Mouse (Mus musculus): Measurements from ENCODE around the gene Wfikkn2. TPM values are rescaled to one million over a fixed set of nuclear protein-coding genes. Genes with fewer than 3 reads are reported as not detected.

Wfikkn2 gene
- polyA plus RNA-seq, 1 experiment from 2014 or later: 1.5 TPM

DNA sequence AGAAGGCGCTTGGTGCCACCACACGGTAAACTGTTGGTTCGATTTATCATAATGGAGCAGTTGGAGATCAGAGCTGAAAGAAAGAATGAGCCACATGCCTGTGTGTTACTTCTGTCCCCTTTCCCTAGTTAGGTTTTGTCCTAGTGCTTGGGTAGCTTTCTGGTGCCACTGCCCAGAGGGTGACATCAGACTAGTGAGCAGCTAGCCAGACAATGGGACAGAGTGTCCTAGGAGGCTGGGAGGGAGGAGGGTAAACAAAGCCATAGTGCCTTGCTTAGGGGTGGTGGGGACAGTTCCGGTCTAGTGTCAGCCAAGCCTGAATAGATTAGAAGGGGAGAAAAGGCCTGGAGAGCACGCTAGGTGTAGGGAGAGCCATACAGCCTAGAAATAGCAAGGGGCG lies 12.4 kb downstream of the Wfikkn2 start:
- Histone ChIP-seq H3K4me1 (no peaks in the 10 kb centered on the region), H3K4me2 (no peak overlapping the region), H3K27me3 (no peaks in the 10 kb centered on the region), H3K9me3 (no peaks in the 10 kb centered on the region), H3K4me3 (no peak overlapping the region), H3K36me3 (no peaks in the 10 kb centered on the region), H3K9ac (no peak overlapping the region), H3K27ac (no peak overlapping the region)
- no peak for ATAC-seq (ENCODE audit: borderline replicate concordance, extremely low read depth, low FRiP score, low TSS enrichment)
- 75% methylated on average over 6 of the region's 6 CpGs for WGBS

DNA sequence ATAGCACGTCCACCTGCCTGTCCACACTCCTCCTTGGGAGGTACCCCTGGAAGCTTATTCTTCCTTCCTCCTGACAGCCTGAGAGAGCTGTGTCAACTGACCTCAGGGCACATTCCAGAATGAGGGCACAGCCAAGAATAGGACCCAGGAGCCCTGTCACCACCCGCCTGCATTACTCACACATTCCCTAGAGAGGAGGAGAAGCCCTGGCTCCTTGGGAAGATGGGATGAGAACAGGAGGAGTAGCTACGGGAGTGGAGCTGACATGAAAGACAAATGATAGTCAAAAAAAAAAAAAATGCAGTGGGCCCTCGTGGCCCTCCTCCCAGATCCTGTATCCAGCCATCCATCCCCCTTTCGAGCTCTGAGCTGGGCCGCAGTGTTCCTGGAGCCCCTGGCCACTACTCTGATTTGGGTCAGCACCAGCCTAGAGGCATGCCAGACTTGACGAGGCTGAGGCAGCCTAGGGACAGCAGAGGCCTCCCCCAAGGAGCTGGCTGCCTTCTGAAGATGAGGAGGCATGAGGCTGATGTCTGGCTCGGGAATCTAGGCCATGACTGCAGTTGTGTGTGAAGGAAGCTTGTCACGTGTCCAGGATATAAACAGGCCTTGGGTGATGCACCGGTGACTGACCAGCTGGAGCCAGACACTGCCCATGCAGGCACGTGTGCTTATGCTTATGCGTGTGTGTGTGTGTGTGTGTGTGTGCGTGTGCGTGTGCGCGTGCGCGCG lies 13.8 kb downstream of the Wfikkn2 start:
- H3K4me1 ChIP-seq: no peaks in the 10 kb centered on the region
- WGBS: 54% methylated on average over 19 of the region's 19 CpGs
- no peaks in the 10 kb centered on the region for H3K27me3 ChIP-seq
- no peak for ATAC-seq (ENCODE audit: borderline replicate concordance, extremely low read depth, low FRiP score, low TSS enrichment)
- no peak overlapping the region for H3K27ac ChIP-seq
- H3K9me3 ChIP-seq: no peaks in the 10 kb centered on the region
- no peak overlapping the region for H3K4me3 ChIP-seq
- H3K9ac ChIP-seq: no peak overlapping the region
- no peak overlapping the region for H3K4me2 ChIP-seq
- no peaks in the 10 kb centered on the region for H3K36me3 ChIP-seq

DNA sequence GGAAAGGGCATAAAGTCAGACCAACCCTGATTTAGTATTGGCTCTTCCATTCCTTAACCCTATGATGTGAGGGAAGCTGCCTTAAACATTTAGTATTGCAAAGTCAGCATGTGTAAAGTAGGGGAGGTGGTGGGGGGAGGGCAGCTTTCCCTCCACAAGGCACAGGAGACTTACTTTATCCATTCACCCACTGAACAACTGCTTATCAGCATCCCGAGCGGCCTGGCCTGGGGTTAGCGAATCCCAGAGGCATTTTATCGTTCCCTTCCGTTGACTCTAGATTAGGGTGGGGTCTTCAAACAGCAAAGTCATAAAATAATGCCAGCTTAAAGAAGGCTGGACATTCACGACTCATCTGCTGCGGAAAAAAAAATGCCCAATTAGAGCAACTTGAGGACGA lies 15.6 kb downstream of the Wfikkn2 start:
- Histone ChIP-seq H3K9ac (no peak overlapping the region), H3K27ac (no peak overlapping the region), H3K36me3 (no peaks in the 10 kb centered on the region), H3K4me1 (peaks cover 4% of the 10 kb centered on the region; the same call in 1 of the 2 replicates), H3K9me3 (no peaks in the 10 kb centered on the region), H3K27me3 (no peaks in the 10 kb centered on the region), H3K4me3 (no peak overlapping the region), H3K4me2 (no peak overlapping the region)
- ATAC-seq (ENCODE audit: borderline replicate concordance, extremely low read depth, low FRiP score, low TSS enrichment): no peak
- 45% methylated on average over 8 of the region's 8 CpGs for WGBS

DNA sequence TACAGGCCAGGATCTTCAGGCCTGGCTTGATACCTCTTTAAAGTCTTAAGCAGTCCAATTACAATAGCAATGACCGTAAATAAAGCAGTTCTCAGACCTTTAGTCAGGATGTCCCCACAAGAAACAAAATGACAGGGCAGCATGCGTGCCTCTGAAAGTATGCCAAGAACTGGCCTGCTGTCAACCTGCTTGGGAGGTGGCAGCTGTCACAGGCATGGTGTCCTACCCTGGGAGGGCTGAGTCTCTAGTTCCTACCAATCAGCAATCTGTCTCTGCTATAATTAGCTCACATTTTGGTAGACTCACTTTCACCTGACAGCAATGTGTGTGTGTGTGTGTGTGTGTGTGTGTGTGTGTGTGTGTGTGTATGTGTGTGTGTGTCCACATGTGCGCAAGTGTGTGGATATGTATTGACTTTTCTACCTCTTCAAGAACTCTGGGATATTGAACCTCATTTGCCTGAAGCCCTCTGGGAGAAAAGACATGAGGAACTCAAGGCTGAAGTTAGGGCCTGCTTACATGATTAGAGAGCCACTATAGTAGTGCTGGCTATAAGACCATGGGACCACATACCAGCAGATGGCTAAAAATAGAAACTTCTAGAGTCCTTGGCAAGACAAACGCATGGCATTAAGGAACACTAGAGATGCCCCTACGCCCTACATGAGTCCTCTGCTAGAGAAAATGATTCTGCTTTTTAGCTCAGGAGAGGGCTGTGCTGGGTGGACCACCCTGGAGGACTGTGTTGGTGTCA lies 16.4 kb downstream of the Wfikkn2 start:
- WGBS: 77% methylated on average over 5 of the region's 5 CpGs
- Histone ChIP-seq H3K36me3 (no peaks in the 10 kb centered on the region), H3K27me3 (no peaks in the 10 kb centered on the region), H3K4me2 (no peak overlapping the region), H3K9me3 (no peaks in the 10 kb centered on the region), H3K4me3 (no peak overlapping the region), H3K4me1 (peaks cover 4% of the 10 kb centered on the region; the same call in 1 of the 2 replicates), H3K9ac (no peak overlapping the region), H3K27ac (no peak overlapping the region)
- ATAC-seq (ENCODE audit: borderline replicate concordance, extremely low read depth, low FRiP score, low TSS enrichment): no peak

DNA sequence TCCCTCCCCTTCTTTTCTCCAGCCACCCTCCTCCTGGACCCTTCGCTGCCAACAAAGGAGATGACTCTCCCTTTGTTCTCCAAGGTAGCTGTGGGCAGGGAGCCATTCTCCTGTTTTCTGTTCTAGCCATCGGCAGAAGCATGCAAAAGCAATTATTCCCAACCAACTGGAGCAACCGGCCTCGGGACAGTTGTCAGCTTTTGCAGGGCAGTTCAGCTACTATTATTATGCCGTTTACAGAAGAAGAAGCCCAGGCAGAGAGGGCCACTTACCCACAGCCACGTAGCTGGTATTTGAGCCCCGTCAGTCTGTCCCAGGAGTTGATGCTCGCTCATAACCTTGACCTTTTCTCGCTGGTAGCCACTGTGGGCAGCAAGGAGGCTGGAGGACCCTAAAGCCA lies 17.4 kb downstream of the Wfikkn2 start:
- no peak overlapping the region for H3K9ac ChIP-seq
- H3K27ac ChIP-seq: no peak overlapping the region
- no peak overlapping the region for H3K4me2 ChIP-seq
- peaks cover 4% of the 10 kb centered on the region; the same call in 1 of the 2 replicates for H3K4me1 ChIP-seq
- no peak overlapping the region for H3K4me3 ChIP-seq
- H3K27me3 ChIP-seq: no peaks in the 10 kb centered on the region
- no peak for ATAC-seq (ENCODE audit: borderline replicate concordance, extremely low read depth, low FRiP score, low TSS enrichment)
- no peaks in the 10 kb centered on the region for H3K9me3 ChIP-seq
- WGBS: 52% methylated on average over 9 of the region's 9 CpGs
- no peaks in the 10 kb centered on the region for H3K36me3 ChIP-seq

DNA sequence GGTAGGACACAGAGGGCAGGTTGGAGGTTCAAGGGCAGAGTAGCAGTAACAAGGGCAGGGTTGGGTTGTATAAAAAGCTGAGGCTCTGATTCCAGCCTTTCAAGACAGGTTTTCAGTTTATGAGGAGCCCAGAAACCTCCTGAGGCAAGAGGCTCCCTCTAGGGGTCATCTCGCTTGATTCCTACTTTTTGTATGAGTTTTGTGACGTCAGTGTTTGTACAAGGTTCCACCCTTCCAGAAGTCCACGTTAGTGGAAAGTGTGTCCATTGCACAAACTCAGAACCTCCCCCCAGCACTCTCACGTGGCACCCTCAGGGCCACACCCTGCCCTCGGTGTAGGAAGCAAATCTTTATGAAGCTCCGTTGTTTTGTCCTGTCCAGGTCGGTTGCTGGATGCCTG lies 19.8 kb downstream of the Wfikkn2 start:
- H3K9me3 ChIP-seq: no peaks in the 10 kb centered on the region
- peaks cover 4% of the 10 kb centered on the region; the same call in 1 of the 2 replicates for H3K4me1 ChIP-seq
- no peaks in the 10 kb centered on the region for H3K36me3 ChIP-seq
- ATAC-seq (ENCODE audit: borderline replicate concordance, extremely low read depth, low FRiP score, low TSS enrichment): peak; percentile 60; the same call in 1 of the 2 replicates
- no peak overlapping the region for H3K9ac ChIP-seq
- WGBS: 21% methylated on average over 7 of the region's 7 CpGs
- no peak overlapping the region; the same call in 1 of the 2 replicates for H3K4me3 ChIP-seq
- H3K27ac ChIP-seq: no peak overlapping the region
- H3K4me2 ChIP-seq: peak overlapping the region; percentile 36; the same call in 1 of the 2 replicates
- H3K27me3 ChIP-seq: no peaks in the 10 kb centered on the region

DNA sequence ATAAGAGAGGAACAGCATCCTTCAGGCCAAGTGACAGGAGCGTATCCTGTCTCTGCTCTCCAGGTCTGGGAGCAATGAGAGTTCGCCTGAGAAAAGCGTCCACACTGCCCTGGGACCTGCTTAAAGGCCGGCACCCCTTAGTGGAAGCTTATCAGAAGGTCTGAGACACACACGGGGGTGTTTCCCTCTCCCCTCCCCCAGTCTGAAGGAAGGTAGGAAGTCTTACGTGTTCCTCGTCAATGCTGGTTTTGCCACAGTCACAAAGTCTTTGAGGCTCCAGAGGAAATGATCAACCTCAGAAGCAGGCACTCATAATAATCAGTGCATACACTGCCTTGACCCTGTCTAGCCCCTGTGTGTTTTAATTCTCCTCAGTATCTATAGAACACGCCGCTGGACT lies 22.3 kb downstream of the Wfikkn2 start:
- Histone ChIP-seq H3K4me1 (peaks cover 4% of the 10 kb centered on the region; the same call in 1 of the 2 replicates), H3K4me2 (no peak overlapping the region), H3K27ac (no peak overlapping the region), H3K27me3 (no peaks in the 10 kb centered on the region), H3K9ac (no peak overlapping the region), H3K36me3 (no peaks in the 10 kb centered on the region), H3K9me3 (no peaks in the 10 kb centered on the region), H3K4me3 (no peak overlapping the region)
- WGBS: 72% methylated on average over 9 of the region's 9 CpGs
- ATAC-seq (ENCODE audit: borderline replicate concordance, extremely low read depth, low FRiP score, low TSS enrichment): no peak

DNA sequence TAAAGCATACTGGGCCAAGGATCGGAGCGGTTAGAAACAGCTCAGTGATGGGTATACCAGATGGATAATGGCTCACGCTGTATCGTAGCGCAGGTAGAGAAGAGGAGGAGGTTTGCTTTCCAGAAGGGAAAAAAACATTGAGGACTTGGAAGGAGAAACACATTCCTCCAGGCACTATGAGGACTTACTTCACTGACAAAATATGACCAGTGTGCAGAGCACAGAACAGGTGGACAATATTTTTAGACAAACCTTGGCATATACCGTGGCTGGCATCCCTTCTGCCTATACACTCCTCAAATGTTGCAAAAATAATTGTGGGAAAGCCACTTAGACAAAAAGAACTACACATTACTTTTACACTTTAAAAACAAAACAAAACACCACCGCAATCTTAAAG lies 24.5 kb downstream of the Wfikkn2 start:
- no peak overlapping the region for H3K4me3 ChIP-seq
- H3K4me2 ChIP-seq: no peak overlapping the region
- no peak overlapping the region for H3K9ac ChIP-seq
- no peaks in the 10 kb centered on the region for H3K9me3 ChIP-seq
- no peaks in the 10 kb centered on the region for H3K27me3 ChIP-seq
- WGBS: 82% methylated on average over 7 of the region's 7 CpGs
- no peaks in the 10 kb centered on the region for H3K36me3 ChIP-seq
- no peak overlapping the region for H3K27ac ChIP-seq
- H3K4me1 ChIP-seq: peaks cover 3% of the 10 kb centered on the region; the same call in 1 of the 2 replicates
- ATAC-seq (ENCODE audit: borderline replicate concordance, extremely low read depth, low FRiP score, low TSS enrichment): no peak

DNA sequence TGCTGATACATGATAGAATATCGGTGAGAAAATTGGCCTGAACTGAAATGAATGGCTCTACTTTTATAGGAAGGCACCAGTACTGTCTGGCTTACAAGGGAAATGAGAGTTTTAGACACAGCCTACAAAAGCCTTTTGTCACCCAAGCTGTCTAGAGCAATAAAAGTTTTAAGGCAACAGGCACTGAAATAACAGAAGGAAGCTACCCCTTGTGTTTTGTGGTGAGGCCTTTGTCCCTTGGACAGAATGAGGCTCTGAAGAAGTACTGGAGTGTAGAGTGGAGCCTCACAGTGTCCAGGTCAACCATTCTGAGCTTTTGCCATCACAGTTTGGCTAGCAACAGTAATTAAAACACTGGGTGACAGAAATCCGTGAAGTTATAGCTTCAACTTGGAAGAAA lies 29.6 kb downstream of the Wfikkn2 start:
- WGBS: 59% methylated on average over 2 of the region's 2 CpGs

DNA sequence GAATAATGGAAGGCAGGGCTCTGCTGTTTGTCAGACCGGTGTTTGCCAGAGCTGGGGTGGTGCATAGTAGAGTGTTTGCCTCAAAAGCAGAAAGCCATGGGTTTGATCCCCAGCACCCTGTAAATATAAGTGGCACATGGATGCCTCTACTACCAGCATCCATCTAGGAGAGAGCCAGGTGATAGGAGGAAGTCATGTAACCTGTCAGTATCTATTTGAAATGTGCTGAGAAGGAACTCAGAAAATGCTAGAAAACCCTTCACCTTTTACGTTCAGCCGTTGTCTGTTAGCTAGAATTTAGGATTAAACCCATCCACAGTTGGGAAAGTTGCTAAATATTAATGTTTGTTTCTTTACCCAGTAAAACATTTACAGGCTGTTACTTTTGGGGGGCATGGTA lies 30.2 kb downstream of the Wfikkn2 start:
- Histone ChIP-seq H3K9me3 (no peaks in the 10 kb centered on the region), H3K4me2 (no peak overlapping the region), H3K27ac (no peak overlapping the region), H3K9ac (no peak overlapping the region), H3K36me3 (peaks cover 9% of the 10 kb centered on the region), H3K4me3 (no peak overlapping the region), H3K4me1 (peaks cover 12% of the 10 kb centered on the region; the same call in 1 of the 2 replicates), H3K27me3 (no peaks in the 10 kb centered on the region)
- no peak for ATAC-seq (ENCODE audit: borderline replicate concordance, extremely low read depth, low FRiP score, low TSS enrichment)
- WGBS: 93% methylated on average over 3 of the region's 3 CpGs

More for the DNA sequence above, 29.6 kb downstream of the Wfikkn2 start:
- Histone ChIP-seq H3K36me3 (peaks cover 9% of the 10 kb centered on the region), H3K4me3 (no peak overlapping the region), H3K9me3 (no peaks in the 10 kb centered on the region), H3K27ac (no peak overlapping the region), H3K9ac (no peak overlapping the region), H3K4me2 (no peak overlapping the region), H3K4me1 (peaks cover 12% of the 10 kb centered on the region; the same call in 1 of the 2 replicates), H3K27me3 (no peaks in the 10 kb centered on the region)
- ATAC-seq (ENCODE audit: borderline replicate concordance, extremely low read depth, low FRiP score, low TSS enrichment): no peak

DNA sequence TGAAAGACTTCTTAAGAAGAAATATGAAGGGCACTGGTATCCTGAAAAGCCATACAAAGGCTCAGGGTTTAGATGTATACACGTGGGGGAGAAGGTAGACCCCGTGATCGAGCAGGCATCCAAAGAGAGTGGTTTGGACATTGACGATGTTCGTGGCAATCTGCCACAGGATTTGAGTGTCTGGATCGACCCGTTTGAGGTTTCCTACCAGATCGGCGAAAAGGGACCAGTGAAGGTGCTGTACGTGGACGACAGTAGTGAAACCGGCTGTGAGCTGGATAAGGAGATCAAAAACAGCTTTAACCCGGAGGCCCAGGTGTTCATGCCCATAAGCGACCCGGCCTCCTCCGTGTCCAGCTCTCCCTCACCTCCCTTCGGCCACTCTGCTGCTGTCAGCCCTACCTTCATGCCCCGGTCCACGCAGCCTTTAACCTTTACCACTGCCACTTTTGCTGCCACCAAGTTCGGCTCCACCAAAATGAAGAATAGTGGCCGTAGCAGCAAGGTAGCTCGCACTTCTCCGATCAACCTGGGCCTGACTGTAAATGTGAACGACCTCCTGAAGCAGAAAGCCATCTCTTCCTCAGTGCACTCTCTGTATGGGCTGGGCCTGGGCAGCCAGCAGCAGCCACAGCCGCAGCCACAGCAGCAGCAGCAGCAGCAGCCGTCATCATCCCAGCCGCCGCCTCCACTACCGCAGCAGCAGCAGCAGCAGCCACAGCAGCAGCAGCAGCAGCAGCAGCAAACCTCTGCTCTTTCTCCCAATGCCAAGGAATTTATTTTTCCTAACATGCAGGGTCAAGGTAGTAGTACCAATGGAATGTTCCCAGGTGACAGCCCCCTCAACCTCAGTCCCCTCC lies 31.8 kb downstream of the Wfikkn2 start:
- no peak overlapping the region for H3K4me3 ChIP-seq

More for the DNA sequence above, 31.8 kb downstream of the Wfikkn2 start:
- Histone ChIP-seq H3K9me3 (no peaks in the 10 kb centered on the region), H3K9ac (no peak overlapping the region), H3K27me3 (no peaks in the 10 kb centered on the region), H3K4me2 (peak overlapping the region; percentile 71), H3K4me1 (peaks cover 12% of the 10 kb centered on the region; the same call in 1 of the 2 replicates), H3K36me3 (peaks cover 9% of the 10 kb centered on the region), H3K27ac (no peak overlapping the region)
- ATAC-seq (ENCODE audit: borderline replicate concordance, extremely low read depth, low FRiP score, low TSS enrichment): no peak
- 85% methylated on average over 29 of the region's 29 CpGs for WGBS
